Mouse (Mus musculus) CH12.LX (cell line): ENCODE data around the gene Serinc5.

ENCODE experiments used
- CHD2 ChIP-seq: IDR thresholded peaks from 2 replicates; pipeline ENCODE4 v1.6.1; 2011; ENCODE audit warnings: low read length, improper control_type of control experiment
- CTCF ChIP-seq, 2 experiments: IDR thresholded peaks in 1 of 2; conservative IDR thresholded peaks in 1 of 2; 2 replicates each; pipeline ENCODE4 v1.5.1; 2011 to 2012; ENCODE audit warnings: low read depth in 2 of 2, low read length in 2 of 2, improper control_type of control experiment in 1 of 2, inconsistent platforms in 1 of 2, mild to moderate bottlenecking in 1 of 2, moderate library complexity in 1 of 2
- EP300 ChIP-seq: IDR thresholded peaks from 2 replicates; pipeline ENCODE4 v1.6.1; 2011; ENCODE audit warnings: low read length, improper control_type of control experiment
- GABPA ChIP-seq: IDR thresholded peaks from 2 replicates; pipeline ENCODE4 v1.6.1; 2012; ENCODE audit warnings: low read depth, low read length, improper control_type of control experiment, inconsistent platforms; ENCODE audit not compliant: insufficient replicate concordance
- HCFC1 ChIP-seq: IDR thresholded peaks from 2 replicates; pipeline ENCODE4 v1.6.1; 2012; ENCODE audit warnings: low read depth, mild to moderate bottlenecking, inconsistent platforms, low read length, improper control_type of control experiment
- POLR2A ChIP-seq: IDR thresholded peaks from 2 replicates; pipeline ENCODE4 v1.6.1; 2011; ENCODE audit warnings: low read depth, mild to moderate bottlenecking, improper control_type of control experiment, low read length
- TCF12 ChIP-seq: IDR thresholded peaks from 2 replicates; pipeline ENCODE4 v1.6.1; 2014; ENCODE audit warnings: low read depth, mild to moderate bottlenecking, inconsistent platforms, low read length, improper control_type of control experiment
- ZC3H11A ChIP-seq: IDR thresholded peaks from 2 replicates; pipeline ENCODE4 v1.6.1; 2012; ENCODE audit warnings: low read depth, mild to moderate bottlenecking, inconsistent platforms, low read length, improper control_type of control experiment
- ZKSCAN1 ChIP-seq: IDR thresholded peaks from 2 replicates; pipeline ENCODE4 v1.6.1; 2012; ENCODE audit warnings: low read depth, inconsistent platforms, low read length, improper control_type of control experiment, borderline replicate concordance
- ZMIZ1 ChIP-seq: IDR thresholded peaks from 2 replicates; pipeline ENCODE4 v1.6.1; 2012; ENCODE audit warnings: low read depth, mild to moderate bottlenecking, inconsistent platforms, low read length, improper control_type of control experiment

GRCm38 (mm10) chr13:92584094-92584717 is 26.7 kb upstream of the Serinc5 start:
- TF ChIP-seq CTCF (conservative IDR thresholded peaks at IDR 0.05 in 1 of 2, IDR thresholded peaks at IDR 0.05 in 1 of 2; ENCODE audit: low read depth in 2 of 2, low read length in 2 of 2) (no peak), GABPA (no peak), ZMIZ1 (no peak), CHD2 (no peak), HCFC1 (no peak), TCF12 (no peak), ZC3H11A (no peak), POLR2A (no peak), EP300 (no peak), ZKSCAN1 (no peak)
